Mouse (Mus musculus): ENCODE measurements around the gene Rtn3. TPM values are rescaled to one million over a fixed set of nuclear protein-coding genes. Genes with fewer than 3 reads are reported as not detected.

The Rtn3 gene
- polyA plus RNA-seq, 1 experiment: 197 TPM

DNA sequence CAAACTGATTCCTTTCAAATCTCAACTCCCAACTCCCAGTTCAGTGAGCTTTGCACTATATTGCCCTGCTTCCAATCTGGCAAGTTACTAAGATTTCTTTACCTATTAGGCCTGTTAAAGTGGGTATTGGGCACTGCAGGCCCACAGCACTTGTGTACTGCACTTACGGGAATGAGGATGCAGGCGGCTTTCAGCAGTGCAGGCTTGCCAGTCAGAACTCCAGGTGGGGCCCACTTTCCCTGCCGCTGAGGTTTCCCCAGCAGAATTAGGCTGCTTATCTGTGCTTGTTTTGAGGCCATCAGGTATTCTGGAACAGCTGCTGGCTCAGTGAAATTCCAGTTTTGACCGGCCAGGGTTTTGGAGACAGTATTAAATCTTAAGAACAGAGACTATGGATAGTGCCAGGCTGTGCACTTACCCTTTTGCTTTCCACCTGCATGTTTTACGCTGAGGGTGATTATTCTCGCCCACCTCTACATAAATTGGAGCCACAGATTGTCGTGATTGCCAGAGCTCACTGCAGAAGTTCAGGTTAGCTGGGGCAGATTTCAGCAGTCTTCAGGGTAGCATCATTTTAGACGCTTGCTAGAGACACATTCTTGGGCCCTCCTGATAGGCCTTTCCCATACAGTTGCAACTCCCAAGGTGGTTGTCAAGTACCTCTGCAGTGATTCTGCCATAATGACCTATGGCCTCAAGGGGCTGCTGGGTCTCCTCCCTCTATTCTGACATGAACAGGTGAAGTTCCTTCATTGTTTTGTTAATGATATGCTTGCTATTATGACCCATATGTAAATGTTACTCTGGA lies 58.3 kb downstream of the Rtn3 start:
- peaks cover 6% of the 10 kb centered on the region for H3K4me1 ChIP-seq (replicated peaks; ENCODE audit: control insufficient read depth, insufficient read depth, low read length)
- H3K27ac ChIP-seq (ENCODE audit: control insufficient read depth, insufficient read depth, low read length): no peak overlapping the region
- H3K4me3 ChIP-seq (ENCODE audit: control insufficient read depth, insufficient read depth, low read length): no peak overlapping the region
- no peaks in the 10 kb centered on the region for H3K27me3 ChIP-seq (ENCODE audit: control insufficient read depth, insufficient read depth, low read length)
- peaks cover 73% of the 10 kb centered on the region for H3K36me3 ChIP-seq (ENCODE audit: control insufficient read depth, insufficient read depth, low read length)
- no peak for DNase-seq
- 94% methylated on average over 8 of the region's 8 CpGs for WGBS
- TF ChIP-seq CTCF (IDR thresholded peaks at IDR 0.05; ENCODE audit: borderline replicate concordance, control insufficient read depth, extremely low read depth, insufficient read depth, low read length, poor library complexity) (no peak), POLR2A (IDR thresholded peaks at IDR 0.05; ENCODE audit: control insufficient read depth, extremely low read depth, insufficient read depth, low read length, poor library complexity) (no peak)

DNA sequence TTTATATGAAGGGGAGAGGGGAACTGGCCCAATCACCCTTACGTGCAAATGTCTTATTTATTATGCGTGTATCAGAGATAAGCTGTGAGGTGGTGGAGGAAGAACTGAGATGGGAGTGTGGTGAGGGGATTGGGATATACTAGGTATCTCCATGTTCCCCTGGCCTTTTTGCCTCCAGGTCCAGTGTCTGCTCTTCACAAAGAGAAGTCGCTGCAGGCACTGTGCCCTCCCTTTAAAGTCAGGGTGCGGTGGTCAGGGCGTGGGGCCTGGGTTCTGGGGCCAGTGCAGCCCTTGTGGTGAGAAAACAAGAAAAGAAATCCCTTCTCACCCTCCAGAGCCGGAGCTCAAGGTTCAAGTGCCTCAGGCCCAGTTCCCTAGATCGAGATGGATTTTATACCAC lies 59.0 kb downstream of the Rtn3 start:
- Histone ChIP-seq H3K27me3 (ENCODE audit: control insufficient read depth, insufficient read depth, low read length) (no peaks in the 10 kb centered on the region), H3K27ac (ENCODE audit: control insufficient read depth, insufficient read depth, low read length) (no peak overlapping the region), H3K4me1 (replicated peaks; ENCODE audit: control insufficient read depth, insufficient read depth, low read length) (peaks cover 13% of the 10 kb centered on the region), H3K4me3 (ENCODE audit: control insufficient read depth, insufficient read depth, low read length) (no peak overlapping the region), H3K36me3 (ENCODE audit: control insufficient read depth, insufficient read depth, low read length) (peaks cover 67% of the 10 kb centered on the region)
- 93% methylated on average over 7 of the region's 7 CpGs for WGBS
- TF ChIP-seq CTCF (IDR thresholded peaks at IDR 0.05; ENCODE audit: borderline replicate concordance, control insufficient read depth, extremely low read depth, insufficient read depth, low read length, poor library complexity) (no peak), POLR2A (IDR thresholded peaks at IDR 0.05; ENCODE audit: control insufficient read depth, extremely low read depth, insufficient read depth, low read length, poor library complexity) (no peak)
- DNase-seq: no peak

DNA sequence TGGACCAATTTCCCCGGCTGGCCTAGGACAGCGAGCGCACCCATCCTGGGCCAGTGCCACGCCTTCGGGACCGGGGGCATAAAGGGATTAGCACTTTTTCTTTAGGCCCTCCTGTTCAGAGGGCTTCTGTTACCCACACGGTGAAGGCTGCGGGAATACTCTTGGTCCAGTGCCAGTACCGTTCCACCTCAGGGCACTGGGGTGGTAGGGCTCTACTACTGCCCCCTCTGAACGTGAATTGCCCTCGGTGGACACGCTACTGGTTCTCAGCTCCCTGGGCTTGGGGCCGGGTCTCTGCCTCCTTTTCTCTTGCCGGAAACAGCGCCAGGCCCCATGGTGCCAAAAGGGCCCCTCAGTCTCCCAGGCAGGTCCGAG lies 59.4 kb downstream of the Rtn3 start:
- no peak for DNase-seq
- Histone ChIP-seq H3K27ac (ENCODE audit: control insufficient read depth, insufficient read depth, low read length) (no peak overlapping the region), H3K4me3 (ENCODE audit: control insufficient read depth, insufficient read depth, low read length) (no peak overlapping the region), H3K4me1 (replicated peaks; ENCODE audit: control insufficient read depth, insufficient read depth, low read length) (peaks cover 16% of the 10 kb centered on the region), H3K36me3 (ENCODE audit: control insufficient read depth, insufficient read depth, low read length) (peaks cover 62% of the 10 kb centered on the region), H3K27me3 (ENCODE audit: control insufficient read depth, insufficient read depth, low read length) (no peaks in the 10 kb centered on the region)
- 91% methylated on average over 16 of the region's 16 CpGs for WGBS
- no peak for TF ChIP-seq POLR2A (IDR thresholded peaks at IDR 0.05; ENCODE audit: control insufficient read depth, extremely low read depth, insufficient read depth, low read length, poor library complexity)
- no peak for TF ChIP-seq CTCF (IDR thresholded peaks at IDR 0.05; ENCODE audit: borderline replicate concordance, control insufficient read depth, extremely low read depth, insufficient read depth, low read length, poor library complexity)

DNA sequence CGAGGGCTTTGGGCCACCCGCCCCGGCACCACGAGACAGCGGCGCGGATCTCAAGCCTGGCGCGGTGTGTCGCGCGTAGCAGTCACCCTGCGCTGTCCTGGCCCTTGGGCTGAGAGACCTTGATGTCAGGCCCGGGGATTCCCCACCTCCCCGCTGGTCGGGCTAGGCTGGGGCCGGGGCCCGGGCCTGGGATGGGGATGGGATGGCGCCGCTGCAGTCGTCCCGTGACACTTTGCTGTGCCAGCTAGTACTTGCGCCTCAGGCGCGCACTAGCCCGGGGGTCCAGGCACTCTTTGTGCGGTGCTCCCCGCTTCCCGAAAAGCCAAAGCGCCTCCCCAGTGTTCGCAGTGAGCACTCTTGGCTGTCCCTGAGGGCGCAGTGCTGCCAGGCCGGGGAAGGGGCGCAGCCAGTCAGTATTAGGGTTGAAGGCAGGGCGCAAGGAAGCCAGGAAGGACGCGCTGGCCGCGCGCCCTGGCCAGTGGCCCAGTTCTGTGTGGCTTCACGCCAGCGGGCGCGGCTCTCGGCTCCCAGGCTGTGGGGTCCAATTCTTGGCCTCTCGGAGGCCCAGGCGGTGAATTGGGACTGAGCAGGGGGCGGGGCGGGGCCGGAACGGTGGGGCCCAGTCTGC lies 59.9 kb downstream of the Rtn3 start:
- no peak overlapping the region for H3K27ac ChIP-seq (ENCODE audit: control insufficient read depth, insufficient read depth, low read length)
- no peaks in the 10 kb centered on the region for H3K27me3 ChIP-seq (ENCODE audit: control insufficient read depth, insufficient read depth, low read length)
- H3K36me3 ChIP-seq (ENCODE audit: control insufficient read depth, insufficient read depth, low read length): peaks cover 57% of the 10 kb centered on the region
- 91% methylated on average over 51 of the region's 51 CpGs for WGBS
- H3K4me3 ChIP-seq (ENCODE audit: control insufficient read depth, insufficient read depth, low read length): no peak overlapping the region
- TF ChIP-seq CTCF (IDR thresholded peaks at IDR 0.05; ENCODE audit: borderline replicate concordance, control insufficient read depth, extremely low read depth, insufficient read depth, low read length, poor library complexity) (no peak), POLR2A (IDR thresholded peaks at IDR 0.05; ENCODE audit: control insufficient read depth, extremely low read depth, insufficient read depth, low read length, poor library complexity) (no peak)
- peaks cover 19% of the 10 kb centered on the region for H3K4me1 ChIP-seq (replicated peaks; ENCODE audit: control insufficient read depth, insufficient read depth, low read length)
- no peak for DNase-seq

DNA sequence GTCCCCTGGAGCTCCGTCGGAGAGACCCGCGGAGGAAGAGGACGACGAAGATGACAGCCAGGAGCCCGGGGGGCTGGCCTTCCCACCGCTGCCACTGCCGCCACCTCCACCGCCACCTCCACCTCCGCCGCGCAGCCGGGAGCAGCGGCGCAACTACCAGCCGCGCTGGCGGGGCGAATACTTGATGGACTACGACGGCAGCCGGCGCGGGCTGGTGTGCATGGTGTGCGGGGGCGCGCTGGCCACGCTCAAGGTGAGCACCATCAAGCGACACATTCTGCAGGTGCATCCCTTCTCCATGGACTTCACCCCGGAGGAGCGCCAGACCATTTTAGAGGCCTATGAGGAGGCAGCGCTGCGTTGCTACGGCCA lies 60.4 kb downstream of the Rtn3 start:
- 90% methylated on average over 35 of the region's 35 CpGs for WGBS
- no peak for TF ChIP-seq POLR2A (IDR thresholded peaks at IDR 0.05; ENCODE audit: control insufficient read depth, extremely low read depth, insufficient read depth, low read length, poor library complexity)
- TF ChIP-seq CTCF (IDR thresholded peaks at IDR 0.05; ENCODE audit: borderline replicate concordance, control insufficient read depth, extremely low read depth, insufficient read depth, low read length, poor library complexity): no peak
- no peak for DNase-seq
- Histone ChIP-seq H3K36me3 (ENCODE audit: control insufficient read depth, insufficient read depth, low read length) (peaks cover 52% of the 10 kb centered on the region), H3K27ac (ENCODE audit: control insufficient read depth, insufficient read depth, low read length) (no peak overlapping the region), H3K4me1 (replicated peaks; ENCODE audit: control insufficient read depth, insufficient read depth, low read length) (peaks cover 20% of the 10 kb centered on the region), H3K4me3 (ENCODE audit: control insufficient read depth, insufficient read depth, low read length) (no peak overlapping the region), H3K27me3 (ENCODE audit: control insufficient read depth, insufficient read depth, low read length) (no peaks in the 10 kb centered on the region)

DNA sequence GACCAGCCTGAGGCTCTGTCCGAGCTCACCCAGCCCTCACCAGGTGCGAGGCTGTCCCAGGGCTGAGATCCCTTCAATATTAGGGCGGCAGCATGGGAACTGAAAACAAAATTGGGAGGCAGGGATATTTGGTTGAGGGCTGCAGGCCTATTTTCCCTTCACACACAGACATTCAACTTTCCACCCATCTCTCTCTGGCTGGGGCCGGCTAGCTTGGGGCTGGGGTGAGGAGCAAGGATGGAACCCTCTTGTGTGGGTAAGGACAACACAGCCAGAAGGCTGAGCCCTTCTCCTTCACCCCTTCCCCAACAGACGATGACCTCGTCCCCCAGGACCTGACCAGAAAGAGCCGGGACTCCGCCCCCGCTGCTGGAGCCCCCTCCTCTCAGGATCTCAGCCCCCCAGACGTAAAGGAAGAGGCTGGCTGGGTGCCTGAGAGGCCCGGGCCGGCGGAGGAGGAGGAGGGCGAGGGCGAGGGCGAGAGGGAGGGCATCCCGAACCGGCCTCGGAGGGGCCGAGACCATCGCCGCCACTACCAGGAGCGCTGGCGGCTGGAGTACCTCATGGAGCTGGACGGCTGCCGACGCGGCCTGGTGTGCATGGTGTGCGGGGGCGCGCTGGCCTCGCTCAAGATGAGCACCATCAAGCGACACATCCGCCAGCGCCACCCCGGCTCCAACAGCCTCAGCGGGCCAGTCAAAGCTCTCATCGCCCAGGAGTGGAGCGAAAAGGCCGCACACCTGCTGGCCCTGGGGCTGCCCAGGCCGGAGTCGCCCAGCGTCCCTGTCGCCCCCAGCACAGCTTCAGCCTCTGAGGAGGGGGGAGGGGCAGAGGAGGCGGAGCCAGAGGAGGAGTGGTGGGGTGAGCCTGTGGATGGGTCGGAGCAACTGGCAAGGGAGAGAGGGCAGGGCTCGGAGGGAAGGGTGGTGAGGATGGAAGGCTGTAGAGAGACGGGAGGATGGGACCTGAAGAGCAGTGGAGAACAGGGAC lies 61.2 kb downstream of the Rtn3 start:
- Histone ChIP-seq H3K36me3 (ENCODE audit: control insufficient read depth, insufficient read depth, low read length) (peaks cover 45% of the 10 kb centered on the region), H3K27me3 (ENCODE audit: control insufficient read depth, insufficient read depth, low read length) (no peaks in the 10 kb centered on the region), H3K4me3 (ENCODE audit: control insufficient read depth, insufficient read depth, low read length) (no peak overlapping the region), H3K27ac (ENCODE audit: control insufficient read depth, insufficient read depth, low read length) (no peak overlapping the region), H3K4me1 (replicated peaks; ENCODE audit: control insufficient read depth, insufficient read depth, low read length) (peaks cover 22% of the 10 kb centered on the region)
- TF ChIP-seq CTCF (IDR thresholded peaks at IDR 0.05; ENCODE audit: borderline replicate concordance, control insufficient read depth, extremely low read depth, insufficient read depth, low read length, poor library complexity): no peak
- TF ChIP-seq POLR2A (IDR thresholded peaks at IDR 0.05; ENCODE audit: control insufficient read depth, extremely low read depth, insufficient read depth, low read length, poor library complexity): no peak
- no peak for DNase-seq
- WGBS: 96% methylated on average over 48 of the region's 48 CpGs
